Comparison of ENCODE assay signal across 8 mouse cellular contexts in genomic region chr7:79547092-79547491, GRCm38 (mm10).
DNase-seq lines count a peak whose midpoint lies in the region; ATAC-seq and TF ChIP-seq lines count a peak whose summit lies in the region.

No protein-coding gene starts in this region.

- H3K36me3 ChIP-seq in kidney, embryonic 16.5 days (ENCODE audit: insufficient read depth, low read length): no peaks in the 10 kb centered on the region
- H3K36me3 ChIP-seq in liver, adult 2 months (ENCODE audit: control insufficient read depth, insufficient read depth, low read length): no peaks in the 10 kb centered on the region
- H3K36me3 ChIP-seq in neural tube, embryonic 11.5 days (ENCODE audit: control insufficient read depth, insufficient read depth, low read length): no peaks in the 10 kb centered on the region

- no peak overlapping the region for H3K27ac ChIP-seq in kidney, embryonic 16.5 days (ENCODE audit: low read length)
- H3K27ac ChIP-seq in liver, adult 2 months (replicated peaks; ENCODE audit: insufficient read depth, low read depth, low read length): no peak overlapping the region
- H3K27ac ChIP-seq in neural tube, embryonic 11.5 days (ENCODE audit: low read depth, low read length): no peak overlapping the region

- WGBS in kidney, embryonic 16.5 days: under 1% methylated on average over 15 of the region's 15 CpGs
- WGBS in liver, adult 2 months: 3% methylated on average over 15 of the region's 15 CpGs
- 2% methylated on average over 15 of the region's 15 CpGs for WGBS in neural tube, embryonic 11.5 days

- no peak overlapping the region for H3K4me3 ChIP-seq in kidney, embryonic 16.5 days (ENCODE audit: low read length)
- H3K4me3 ChIP-seq in liver, adult 2 months (ENCODE audit: insufficient read depth, low read depth, low read length): no peak overlapping the region
- H3K4me3 ChIP-seq in neural tube, embryonic 11.5 days (ENCODE audit: low read depth, low read length): no peak overlapping the region

- peak; percentile 80 for ATAC-seq in granulocyte monocyte progenitor cell, adult 5-6 weeks (replicated peaks; ENCODE audit: poor library complexity, severe bottlenecking)
- ATAC-seq in kidney, embryonic 16.5 days (ENCODE audit: low FRiP score, low TSS enrichment): peak; percentile 31; the same call in 1 of the 2 replicates
- peak; percentile 52 for ATAC-seq in neural tube, embryonic 11.5 days (ENCODE audit: insufficient read depth, low FRiP score, low TSS enrichment)

- peak; percentile 98 for TF ChIP-seq CTCF in liver, adult 2 months (IDR thresholded peaks at IDR 0.05; ENCODE audit: low read depth, low read length)

- no peak overlapping the region for H3K4me2 ChIP-seq in kidney, embryonic 16.5 days (replicated peaks; ENCODE audit: low read depth, low read length)
- no peak overlapping the region; the same call in 1 of the 2 replicates for H3K4me2 ChIP-seq in neural tube, embryonic 11.5 days (ENCODE audit: low read depth)

- peaks cover 97% of the 10 kb centered on the region for H3K27me3 ChIP-seq in kidney, embryonic 16.5 days (ENCODE audit: insufficient read depth, low read length)
- H3K27me3 ChIP-seq in liver, adult 2 months (ENCODE audit: control insufficient read depth, insufficient read depth, low read length): peaks cover 13% of the 10 kb centered on the region; the same call in 1 of the 2 replicates
- H3K27me3 ChIP-seq in neural tube, embryonic 11.5 days (ENCODE audit: control insufficient read depth, insufficient read depth, low read length): peaks cover 64% of the 10 kb centered on the region

- no peaks in the 10 kb centered on the region for H3K79me2 ChIP-seq in liver, adult 2 months (ENCODE audit: control insufficient read depth, insufficient read depth, low read length)

- H3K4me1 ChIP-seq in kidney, embryonic 16.5 days (ENCODE audit: insufficient read depth, low read length): peaks cover 7% of the 10 kb centered on the region; the same call in 1 of the 2 replicates
- no peaks in the 10 kb centered on the region for H3K4me1 ChIP-seq in liver, adult 2 months (ENCODE audit: control insufficient read depth, insufficient read depth, low read length)
- peaks cover 24% of the 10 kb centered on the region for H3K4me1 ChIP-seq in neural tube, embryonic 11.5 days (ENCODE audit: control insufficient read depth, insufficient read depth, low read length)

- H3K9ac ChIP-seq in kidney, embryonic 16.5 days (replicated peaks; ENCODE audit: low read length): no peak overlapping the region
- no peak overlapping the region for H3K9ac ChIP-seq in liver, adult 2 months (ENCODE audit: low read depth, low read length)
- peak overlapping the region; percentile 35; the same call in 1 of the 2 replicates for H3K9ac ChIP-seq in neural tube, embryonic 11.5 days (ENCODE audit: low read length)

- no peak for TF ChIP-seq POLR2A in liver, adult 2 months (IDR thresholded peaks at IDR 0.05; ENCODE audit: extremely low read depth, insufficient read depth, low read length)

- H3K9me3 ChIP-seq in kidney, embryonic 16.5 days (ENCODE audit: low read length): no peaks in the 10 kb centered on the region
- no peaks in the 10 kb centered on the region for H3K9me3 ChIP-seq in neural tube, embryonic 11.5 days (ENCODE audit: control insufficient read depth, low read length)

- DNase-seq in 3134 (ENCODE audit: extremely low read depth, insufficient read length, low spot score): peak; percentile 58
- DNase-seq in adrenal gland, adult 18-20 months (ENCODE audit: low spot score in 2 of 2): peak; percentile 80 to 85
- DNase-seq in embryo, embryonic 11 days: peak; percentile 89
- peak; percentile 50 for DNase-seq in liver, adult 2 months (ENCODE audit: extremely low read depth, low read depth, low spot score)
- DNase-seq in neural tube, embryonic 11.5 days (ENCODE audit: low spot score): peak; percentile 89
- peak; percentile 93 for DNase-seq in testis, postnatal 10 days (ENCODE audit: low spot score)
